Mouse (Mus musculus): Measurements from ENCODE around the gene Senp3.
"Not testable (repeated sequence)": the region's sequence is repeated elsewhere in the genome, so short reads cannot be mapped to it uniquely, and the experiment has no call there.

Senp3 gene

GRCm38 (mm10) chr11:69704613-69705010, 22.7 kb upstream of the Senp3 start:
- DNase-seq (ENCODE audit: low spot score), result no peak

DNA sequence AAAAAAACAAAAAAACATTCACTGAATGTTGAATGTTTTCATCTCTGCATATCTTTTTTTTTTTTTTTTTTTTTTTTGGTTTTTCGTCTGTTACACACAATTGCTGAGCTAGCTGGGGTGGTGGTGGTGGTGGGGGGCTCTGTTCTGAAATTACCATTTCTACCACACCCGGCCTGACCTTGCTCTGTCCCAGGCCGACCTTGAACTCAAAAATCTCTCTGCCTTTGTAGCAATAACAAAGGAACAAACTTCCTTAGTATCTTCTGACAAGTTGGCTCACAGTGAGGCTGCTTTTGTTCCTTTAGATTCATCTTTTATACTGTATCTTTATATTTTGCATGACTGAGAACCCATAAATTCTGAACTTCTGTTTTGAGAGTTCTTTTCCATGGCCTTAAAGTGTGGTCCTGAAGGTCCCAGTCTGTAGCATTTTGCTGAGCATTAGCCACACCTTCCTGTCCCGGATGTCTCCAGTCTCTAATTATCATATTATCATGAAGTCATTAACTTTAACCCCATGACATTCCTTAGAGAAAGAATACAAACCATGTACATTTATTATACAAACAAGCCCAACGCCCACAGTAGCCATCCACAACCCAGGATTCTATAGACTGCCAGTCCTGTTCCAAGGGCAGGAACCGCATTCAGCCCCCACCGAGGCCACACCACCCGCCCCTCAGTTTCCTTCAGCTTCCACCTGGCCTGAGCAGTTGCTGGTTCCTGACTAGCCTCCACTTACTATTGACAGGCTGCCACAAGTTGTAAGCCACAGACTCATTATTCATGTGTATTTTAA, 22.1 kb upstream of the Senp3 start:
- DNase-seq (ENCODE audit: low spot score), result no peak

GRCm38 (mm10) chr11:69703381-69703780, 21.5 kb upstream of the Senp3 start:
- DNase-seq (ENCODE audit: low spot score), result not testable (repeated sequence)

- DNase-seq (ENCODE audit: low spot score), result not testable (repeated sequence)
Observed at GRCm38 (mm10) chr11:69702886-69703285, 21.0 kb upstream of the Senp3 start.

- no peak for DNase-seq (ENCODE audit: low spot score)
Observed at GRCm38 (mm10) chr11:69699595-69699994, 17.7 kb upstream of the Senp3 start.

- no peak for DNase-seq (ENCODE audit: low spot score)
Observed at GRCm38 (mm10) chr11:69698574-69698973, 16.7 kb upstream of the Senp3 start.

- no peak for DNase-seq (ENCODE audit: low spot score)
Observed at GRCm38 (mm10) chr11:69697396-69697795, 15.5 kb upstream of the Senp3 start.

DNA sequence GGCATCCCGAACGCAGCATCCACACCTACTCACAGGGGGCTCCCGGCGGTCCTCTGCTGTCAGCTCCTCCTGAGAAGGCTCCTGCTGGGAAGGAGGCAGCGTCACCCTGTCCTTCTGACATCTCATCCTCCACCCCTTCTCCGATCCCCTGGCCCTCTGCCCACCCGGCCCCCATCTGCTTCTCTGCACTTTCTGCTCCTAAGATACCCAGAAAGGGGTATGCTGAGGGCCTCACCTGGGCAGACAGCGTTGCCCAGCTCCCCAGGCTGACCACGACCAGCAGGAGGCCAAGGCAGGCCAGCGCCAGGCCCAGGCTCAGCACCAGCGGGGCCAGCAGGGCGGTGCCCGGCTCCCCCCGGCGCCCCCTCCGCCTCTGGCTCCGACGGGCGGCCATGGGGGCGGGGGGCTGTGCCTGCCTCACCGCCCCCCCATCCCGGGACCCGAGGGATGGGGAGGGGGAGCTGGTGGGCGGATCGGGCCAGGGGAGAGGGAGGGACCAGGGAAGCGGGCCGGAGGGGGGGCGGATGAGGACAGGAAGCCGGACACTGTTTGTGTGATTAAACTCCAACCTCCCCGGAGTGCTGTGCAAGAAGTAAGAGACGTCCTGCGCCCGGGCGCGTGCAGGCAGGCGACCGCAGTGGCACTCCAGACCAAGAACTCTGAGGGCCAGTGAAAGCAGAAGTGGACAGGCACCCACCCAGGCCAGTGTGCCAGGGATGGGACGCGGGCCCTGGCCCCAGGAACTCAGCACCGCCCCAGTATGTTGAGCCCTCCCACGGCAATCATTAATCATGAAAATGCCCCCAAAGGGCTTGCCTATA, 13.7 kb upstream of the Senp3 start, which contains the start of the genes Tnfsf12 and Tnfsfm13:
TSS of gene Tnfsf12 (minus strand) at position 489 of the 821 bp plus-strand sequence.
TSS of gene Tnfsfm13 (minus strand) at position 738 of the 821 bp plus-strand sequence.
- peak; percentile 45 for DNase-seq (ENCODE audit: low spot score)

GRCm38 (mm10) chr11:69695046-69695360, 13.1 kb upstream of the Senp3 start:
- no peak for DNase-seq (ENCODE audit: low spot score)

GRCm38 (mm10) chr11:69693421-69693965, 11.6 kb upstream of the Senp3 start:
- no peak for DNase-seq (ENCODE audit: low spot score)

DNA sequence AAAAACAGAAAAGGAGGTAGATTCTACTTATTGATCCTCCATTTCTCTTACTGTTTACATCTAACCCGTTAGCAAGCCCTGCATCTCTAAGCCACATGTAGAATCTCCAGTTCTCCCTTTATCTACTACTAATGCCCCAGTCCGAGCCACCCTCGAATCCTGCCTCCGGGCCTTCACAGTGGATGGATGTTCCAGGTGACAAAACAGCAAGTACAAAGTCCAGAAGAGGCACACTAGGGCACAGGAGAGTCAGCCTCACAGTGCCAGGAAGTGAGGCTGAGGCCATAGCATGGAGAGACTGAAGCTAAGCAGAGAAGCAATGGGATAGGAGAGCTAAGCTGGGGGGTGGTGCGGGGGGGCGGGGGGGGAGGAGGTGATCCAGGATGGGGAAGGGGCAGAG, 11.0 kb upstream of the Senp3 start:
- no peak for DNase-seq (ENCODE audit: low spot score)

DNA sequence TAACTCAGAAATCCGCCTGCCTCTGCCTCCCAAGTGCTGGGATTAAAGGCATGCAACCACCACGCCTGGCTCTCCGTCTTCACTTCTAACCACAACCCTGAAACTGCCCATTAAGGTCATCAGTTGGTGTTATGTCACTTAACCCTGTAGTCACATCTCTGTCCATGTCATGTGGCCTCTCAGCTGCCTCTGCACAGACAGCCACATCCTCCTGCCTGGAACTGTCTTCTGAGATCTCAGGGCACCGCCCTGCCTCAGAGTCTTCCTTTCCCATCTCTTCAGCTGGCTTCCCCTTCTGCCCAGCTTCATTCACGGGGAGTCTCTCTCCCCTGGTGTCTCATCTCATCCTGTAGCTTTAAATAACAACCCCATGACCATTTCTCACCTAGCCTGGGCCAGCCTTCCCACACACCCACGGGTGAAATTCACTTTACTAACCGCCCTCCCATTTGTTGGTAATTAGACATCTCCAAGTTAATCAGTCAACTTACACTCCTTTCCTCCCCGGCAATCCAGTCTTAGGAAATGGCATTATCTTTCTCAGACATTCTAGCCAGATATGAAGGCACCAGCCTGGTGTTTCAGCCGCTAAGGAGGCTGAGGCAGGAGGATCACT, 10.4 kb upstream of the Senp3 start:
- no peak for DNase-seq (ENCODE audit: low spot score)

DNA sequence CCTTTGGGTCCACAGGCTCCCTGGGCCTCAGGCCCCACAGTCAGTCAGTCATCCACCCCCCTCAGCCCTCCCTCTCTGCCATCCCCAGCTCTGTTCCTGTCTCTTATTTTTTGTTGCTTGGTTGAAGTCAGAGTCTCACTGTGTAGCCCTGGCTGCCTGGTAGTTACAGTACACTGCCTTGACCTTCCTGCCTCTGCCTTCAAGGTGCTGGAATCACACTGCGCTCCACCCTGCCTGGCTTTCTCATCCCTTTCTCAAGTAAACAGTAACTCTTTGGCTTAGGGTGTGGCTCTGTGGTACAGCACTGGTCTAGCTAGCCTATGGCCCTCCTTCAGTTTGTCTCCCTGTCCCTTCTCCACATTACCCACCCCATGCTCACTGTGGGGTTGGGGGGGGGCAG, 8.0 kb upstream of the Senp3 start:
- no peak for DNase-seq (ENCODE audit: low spot score)

GRCm38 (mm10) chr11:69687061-69687460, 5.2 kb upstream of the Senp3 start:
- DNase-seq (ENCODE audit: low spot score), result no peak

- DNase-seq (ENCODE audit: low spot score), result no peak
Observed at GRCm38 (mm10) chr11:69686377-69686776, 4.5 kb upstream of the Senp3 start.

DNA sequence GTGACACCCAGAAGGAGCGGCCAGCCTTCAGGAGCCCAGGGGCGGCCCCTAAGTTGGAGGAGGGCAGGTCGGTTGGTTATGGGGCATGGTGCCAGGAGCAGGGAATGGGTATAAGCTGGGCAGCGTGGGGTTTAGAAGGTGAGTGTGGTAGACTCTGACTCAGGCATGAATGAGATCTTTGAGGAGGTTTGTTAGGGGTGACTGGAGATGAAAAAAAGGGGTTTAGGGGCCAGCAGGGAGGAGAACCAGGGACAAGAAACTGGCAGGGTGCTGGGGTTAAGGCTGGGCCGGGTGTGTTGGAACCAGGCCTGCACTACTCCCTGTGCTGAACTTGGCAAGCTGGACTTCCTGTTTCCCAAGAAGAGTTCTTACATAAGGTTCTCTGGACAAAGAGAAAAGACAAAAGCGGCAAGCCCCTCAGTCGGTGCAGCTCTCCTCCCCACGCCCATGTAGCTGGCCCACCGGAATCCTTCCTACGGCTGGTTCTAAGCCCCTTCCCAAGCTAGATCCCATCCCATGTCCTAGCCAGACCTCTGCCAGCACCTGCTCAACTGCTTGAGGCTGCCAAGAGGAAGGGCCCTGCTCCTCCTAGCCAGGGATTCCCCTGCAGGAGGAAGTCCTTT, 3.8 kb upstream of the Senp3 start, which contains the start of gene Tnfsf13:
TSS of gene Tnfsf13 (minus strand) at position 259 of the 623 bp plus-strand sequence.
- no peak for DNase-seq (ENCODE audit: low spot score)

DNA sequence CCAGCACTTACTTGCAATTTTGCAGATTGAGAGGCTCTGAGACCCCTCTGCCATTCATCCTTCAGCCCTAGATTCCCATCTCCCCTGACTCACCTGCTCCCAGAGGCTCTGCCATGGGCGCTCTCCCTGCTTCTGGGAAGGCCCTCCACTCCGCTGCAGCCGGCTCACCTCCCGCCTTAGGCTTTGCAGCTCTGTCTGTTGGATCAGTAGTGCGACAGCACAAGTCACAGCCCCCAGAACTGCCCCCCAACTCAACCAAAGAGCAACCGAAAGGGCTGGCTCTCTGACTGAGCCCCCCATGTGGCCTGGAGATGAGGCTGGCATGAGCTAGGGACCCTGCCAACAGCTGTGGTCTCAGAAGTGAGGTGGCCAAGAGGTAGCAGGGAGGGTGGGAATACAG, 3.1 kb upstream of the Senp3 start:
- no peak for DNase-seq (ENCODE audit: low spot score)

DNA sequence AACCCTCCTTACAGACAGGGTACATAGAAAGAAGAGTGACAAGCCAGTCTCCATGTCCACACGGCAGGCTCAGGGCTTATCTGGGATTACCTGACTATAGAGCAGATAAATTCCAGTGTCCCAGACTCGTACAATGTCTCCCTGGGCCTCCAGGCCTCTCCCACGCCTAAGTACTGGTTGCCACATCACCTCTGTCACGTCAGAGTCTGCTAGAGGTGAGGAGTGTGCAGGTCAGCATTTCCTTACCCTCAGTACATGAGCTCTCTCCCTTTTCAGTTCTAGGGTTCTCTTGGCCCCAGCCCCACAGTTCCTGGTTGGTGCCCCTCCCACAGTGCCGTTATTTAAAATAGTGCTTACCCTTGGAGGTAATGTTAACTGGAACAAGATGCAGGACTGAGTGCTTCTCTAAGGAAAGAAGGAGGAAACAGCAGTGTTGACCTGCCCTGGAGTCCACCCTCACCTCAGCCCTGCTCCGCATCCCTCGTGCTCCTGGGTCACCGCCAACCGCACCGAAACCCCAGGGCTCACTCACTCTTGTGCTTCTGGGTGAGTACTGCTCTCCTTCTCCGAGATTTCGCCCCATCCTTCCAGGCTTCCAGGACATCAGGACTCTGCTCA, 2.4 kb upstream of the Senp3 start:
- DNase-seq (ENCODE audit: low spot score), result no peak

DNA sequence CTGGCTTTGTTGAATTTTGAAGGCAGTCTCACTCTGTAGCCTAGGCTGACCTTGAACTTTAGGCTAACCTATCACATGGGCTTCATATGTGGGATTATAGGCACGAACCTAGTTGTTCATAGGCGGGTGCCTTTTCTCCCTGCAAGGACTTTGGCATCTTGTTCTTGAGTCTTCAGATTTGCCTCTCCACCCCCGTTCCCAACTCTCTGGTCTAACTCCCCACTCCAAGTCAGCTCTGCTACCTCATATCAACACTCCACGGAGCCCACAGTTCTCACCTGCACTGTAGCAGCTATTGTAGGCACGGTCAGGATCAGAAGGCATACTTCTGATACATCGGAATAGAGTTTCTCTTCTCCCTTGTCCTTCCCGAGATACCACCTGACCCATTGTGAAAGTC, 1.7 kb upstream of the Senp3 start:
- no peak for DNase-seq (ENCODE audit: low spot score)

GRCm38 (mm10) chr11:69682840-69683533, 1.1 kb upstream of the Senp3 start:
- peak; percentile 97 for DNase-seq (ENCODE audit: low spot score)
